Mouse (Mus musculus) heart, postnatal 0 days (tissue): Measurements from ENCODE around the gene Slitrk4.

Experiments used
- CTCF ChIP-seq: IDR thresholded peaks from 2 replicates; pipeline ENCODE4 v1.5.1; 2016; ENCODE audit warnings: antibody characterized with exemption, control low read depth, low read depth
- EP300 ChIP-seq: IDR thresholded peaks from 2 replicates; pipeline ENCODE4 v1.6.1; 2016; ENCODE audit warnings: antibody characterized with exemption, low read depth

DNA sequence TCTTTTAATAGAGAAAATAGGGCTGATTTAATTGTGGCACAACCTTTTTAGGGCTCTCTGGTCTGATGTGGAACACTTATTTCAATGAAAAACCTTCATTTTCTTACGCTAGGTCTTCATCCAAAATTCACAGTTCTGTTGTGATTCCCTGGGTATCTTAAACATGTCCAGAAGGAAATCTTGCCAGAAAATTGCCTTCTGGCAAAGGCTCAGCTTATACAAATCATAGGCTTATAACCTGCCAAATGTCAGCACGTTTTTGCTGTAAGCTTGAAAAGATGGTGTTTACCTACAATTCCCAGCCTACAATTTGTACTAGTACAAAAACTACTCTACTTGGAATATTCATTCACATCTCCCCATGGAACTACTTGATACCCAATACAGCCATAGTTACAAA is 42.7 kb upstream of the Slitrk4 start:
- TF ChIP-seq CTCF (no peak), EP300 (no peak)
